Mouse (Mus musculus) heart, embryonic 11.5 days (tissue): ENCODE measurements around the gene Bche. TPM values are rescaled to one million over a fixed set of nuclear protein-coding genes. Genes with fewer than 3 reads are reported as not detected.

Experiments used
- ATAC-seq: fragments of 200-750 bp; cut with Nextera tagmentation; replicated peaks from 2 replicates; pipeline ENCODE4 v1.8.0; 2017; ENCODE audit warnings: moderate library complexity; ENCODE audit not compliant: insufficient number of reproducible peaks, low FRiP score, low TSS enrichment
- H3K27ac ChIP-seq: fragments of 300-500 bp; sonication (generic); 2 replicates; pipeline ENCODE4 v1.5.1; 2014; ENCODE audit warnings: mild to moderate bottlenecking, low read depth, low read length
- H3K27me3 ChIP-seq: fragments of 300-500 bp; sonication (generic); 2 replicates; pipeline ENCODE4 v1.6.1; 2014; ENCODE audit warnings: mild to moderate bottlenecking, low read length, mixed read lengths; ENCODE audit not compliant: control insufficient read depth, insufficient read depth
- H3K36me3 ChIP-seq: fragments of 300-500 bp; sonication (generic); 2 replicates; pipeline ENCODE4 v1.6.1; 2014; ENCODE audit warnings: mild to moderate bottlenecking, low read length, moderate library complexity, mixed read lengths; ENCODE audit not compliant: control insufficient read depth, insufficient read depth
- H3K4me1 ChIP-seq: fragments of 300-500 bp; sonication (generic); 2 replicates; pipeline ENCODE4 v1.6.1; 2014; ENCODE audit warnings: low read length; ENCODE audit not compliant: control insufficient read depth, insufficient read depth
- H3K4me2 ChIP-seq: fragments of 300-500 bp; sonication (generic); 2 replicates; pipeline ENCODE4 v1.6.1; 2014; ENCODE audit warnings: mild to moderate bottlenecking, moderate library complexity
- H3K4me3 ChIP-seq: fragments of 300-500 bp; sonication (generic); 2 replicates; pipeline ENCODE4 v1.5.1; 2014; ENCODE audit warnings: low read depth, low read length
- H3K9ac ChIP-seq: fragments of 300-500 bp; sonication (generic); 2 replicates; pipeline ENCODE4 v1.6.1; 2014; ENCODE audit warnings: mild to moderate bottlenecking, low read depth, low read length, moderate library complexity
- H3K9me3 ChIP-seq: fragments of 300-500 bp; sonication (generic); replicated peaks from 2 replicates; pipeline ENCODE4 v1.6.1; 2016; ENCODE audit warnings: low read length; ENCODE audit not compliant: control insufficient read depth
- WGBS: fragments of 180-500 bp; shearing (Covaris S2); extraction: QIAGEN DNeasy Blood & Tissue Kit; methylation state at CpG from one replicate; pipeline ENCODE4 v1.1.7; 2014; ENCODE audit not compliant: insufficient replicate concordance; 5-methylcytosine and 5-hydroxymethylcytosine counted together
- polyA plus RNA-seq: library from polyadenylated mRNA; unstranded; fragments of >200 nt; fragmentation: Nextera tagmentation; extraction: Ambion mirVana; gene quantifications from 2 replicates; pipeline ENCODE4 v1.2.1, GENCODE M21; 2014

The Bche gene
- polyA plus RNA-seq = 17.9 and 19.9 TPM in 2 replicates

- Histone ChIP-seq H3K36me3 (no peaks in the 10 kb centered on the region), H3K27me3 (no peaks in the 10 kb centered on the region)
- 19% methylated on average over 10 of the region's 10 CpGs for WGBS
These were observed at the start of gene Bche for GRCm38 (mm10) chr3:73708410-73708714. Gene Bche (minus strand): TSS chr3:73708415.

GRCm38 (mm10) chr3:73741998-73742397, 33.8 kb upstream of the Bche start:
- Histone ChIP-seq H3K4me3 (no peak overlapping the region), H3K27me3 (no peaks in the 10 kb centered on the region), H3K9me3 (no peaks in the 10 kb centered on the region), H3K4me2 (no peak overlapping the region), H3K9ac (no peak overlapping the region), H3K4me1 (no peaks in the 10 kb centered on the region), H3K36me3 (no peaks in the 10 kb centered on the region), H3K27ac (no peak overlapping the region)
- ATAC-seq = no peak

More at GRCm38 (mm10) chr3:73708410-73708714, at the start of gene Bche:
- H3K9me3 ChIP-seq = no peaks in the 10 kb centered on the region
- ATAC-seq = no peak
- no peaks in the 10 kb centered on the region for H3K4me1 ChIP-seq
- peak within 1 kb of the TSS; percentile 49 for H3K4me3 ChIP-seq
- peak within 1 kb of the TSS; percentile 70 for H3K27ac ChIP-seq
- peak within 1 kb of the TSS; percentile 64 for H3K4me2 ChIP-seq
- peak within 1 kb of the TSS; percentile 72 for H3K9ac ChIP-seq

GRCm38 (mm10) chr3:73731677-73732076, 23.5 kb upstream of the Bche start:
- Histone ChIP-seq H3K27me3 (no peaks in the 10 kb centered on the region), H3K9me3 (no peaks in the 10 kb centered on the region), H3K27ac (no peak overlapping the region), H3K4me3 (no peak overlapping the region), H3K4me1 (no peaks in the 10 kb centered on the region), H3K9ac (no peak overlapping the region), H3K4me2 (no peak overlapping the region), H3K36me3 (no peaks in the 10 kb centered on the region)
- no peak for ATAC-seq
- WGBS = 43% methylated on average over 2 of the region's 2 CpGs

- Histone ChIP-seq H3K9ac (no peak overlapping the region), H3K9me3 (no peaks in the 10 kb centered on the region), H3K4me2 (no peak overlapping the region), H3K27me3 (no peaks in the 10 kb centered on the region), H3K4me1 (no peaks in the 10 kb centered on the region), H3K4me3 (no peak overlapping the region), H3K27ac (no peak overlapping the region), H3K36me3 (no peaks in the 10 kb centered on the region)
- ATAC-seq = no peak
- 89% methylated on average over 5 of the region's 5 CpGs for WGBS
These were observed 21.3 kb upstream of the Bche start for GRCm38 (mm10) chr3:73729511-73729910.

- no peak for ATAC-seq
- no peaks in the 10 kb centered on the region for H3K9me3 ChIP-seq
- H3K9ac ChIP-seq = no peak overlapping the region
- no peak overlapping the region for H3K4me2 ChIP-seq
- H3K27ac ChIP-seq = no peak overlapping the region
- H3K4me3 ChIP-seq = no peak overlapping the region
- no peaks in the 10 kb centered on the region for H3K4me1 ChIP-seq
- no peaks in the 10 kb centered on the region for H3K27me3 ChIP-seq
- H3K36me3 ChIP-seq = no peaks in the 10 kb centered on the region
These were observed 17.5 kb upstream of the Bche start for GRCm38 (mm10) chr3:73725711-73726110.

- WGBS = 67% methylated on average over 1 of the region's 1 CpGs
These were observed 16.7 kb upstream of the Bche start for GRCm38 (mm10) chr3:73724869-73725268.

GRCm38 (mm10) chr3:73717610-73718284, 9.5 kb upstream of the Bche start:
- no peak overlapping the region for H3K4me2 ChIP-seq
- H3K9ac ChIP-seq = no peak overlapping the region
- ATAC-seq = no peak
- H3K36me3 ChIP-seq = no peaks in the 10 kb centered on the region
- WGBS = 76% methylated on average over 1 of the region's 1 CpGs
- no peak overlapping the region for H3K4me3 ChIP-seq
- H3K9me3 ChIP-seq = no peaks in the 10 kb centered on the region
- H3K27ac ChIP-seq = no peak overlapping the region
- no peaks in the 10 kb centered on the region for H3K4me1 ChIP-seq
- no peaks in the 10 kb centered on the region for H3K27me3 ChIP-seq

More at GRCm38 (mm10) chr3:73724869-73725268, 16.7 kb upstream of the Bche start:
- no peak overlapping the region for H3K4me2 ChIP-seq
- no peaks in the 10 kb centered on the region for H3K9me3 ChIP-seq
- no peak overlapping the region for H3K9ac ChIP-seq
- H3K4me3 ChIP-seq = no peak overlapping the region
- no peaks in the 10 kb centered on the region for H3K4me1 ChIP-seq
- no peak overlapping the region for H3K27ac ChIP-seq
- ATAC-seq = no peak
- H3K27me3 ChIP-seq = no peaks in the 10 kb centered on the region
- H3K36me3 ChIP-seq = no peaks in the 10 kb centered on the region

- no peaks in the 10 kb centered on the region for H3K36me3 ChIP-seq
- H3K9me3 ChIP-seq = no peaks in the 10 kb centered on the region
- no peak overlapping the region for H3K9ac ChIP-seq
- no peak for ATAC-seq
- WGBS = 74% methylated on average over 8 of the region's 8 CpGs
- no peak overlapping the region for H3K27ac ChIP-seq
- H3K4me3 ChIP-seq = no peak overlapping the region
- no peaks in the 10 kb centered on the region for H3K27me3 ChIP-seq
- no peak overlapping the region for H3K4me2 ChIP-seq
- H3K4me1 ChIP-seq = no peaks in the 10 kb centered on the region
These were observed 1.7 kb upstream of the Bche start for GRCm38 (mm10) chr3:73709871-73710270.
